Mouse (Mus musculus): ENCODE results near the gene Alg11.

The Alg11 gene

GRCm38 (mm10) chr8:22060446-22060889, at the start of gene Alg11:
Alg11 (plus strand) TSS chr8:22060721.
- peak; percentile 97 for DNase-seq (ENCODE audit: low read depth, low spot score)

GRCm38 (mm10) chr8:22013034-22013707, 47.4 kb upstream of the Alg11 start:
- no peak for DNase-seq (ENCODE audit: low read depth, low spot score)

GRCm38 (mm10) chr8:22017731-22018130, 42.8 kb upstream of the Alg11 start:
- no peak for DNase-seq (ENCODE audit: low read depth, low spot score)

GRCm38 (mm10) chr8:22019498-22019897, 41.0 kb upstream of the Alg11 start:
- DNase-seq (ENCODE audit: low read depth, low spot score) = no peak

- DNase-seq (ENCODE audit: low read depth, low spot score) = no peak
Measured at GRCm38 (mm10) chr8:22022244-22022643, 38.3 kb upstream of the Alg11 start.

GRCm38 (mm10) chr8:22025241-22025640, 35.3 kb upstream of the Alg11 start:
- no peak for DNase-seq (ENCODE audit: low read depth, low spot score)

GRCm38 (mm10) chr8:22028973-22029372, 31.5 kb upstream of the Alg11 start:
- no peak for DNase-seq (ENCODE audit: low read depth, low spot score)

GRCm38 (mm10) chr8:22030990-22031389, 29.5 kb upstream of the Alg11 start:
- no peak for DNase-seq (ENCODE audit: low read depth, low spot score)

- no peak for DNase-seq (ENCODE audit: low read depth, low spot score)
Measured at GRCm38 (mm10) chr8:22036137-22036536, 24.4 kb upstream of the Alg11 start.

- no peak for DNase-seq (ENCODE audit: low read depth, low spot score)
Measured at GRCm38 (mm10) chr8:22037022-22037421, 23.5 kb upstream of the Alg11 start.

GRCm38 (mm10) chr8:22039468-22040152, 20.9 kb upstream of the Alg11 start:
- DNase-seq (ENCODE audit: low read depth, low spot score) = no peak

GRCm38 (mm10) chr8:22040153-22040509, 20.4 kb upstream of the Alg11 start:
- DNase-seq (ENCODE audit: low read depth, low spot score) = no peak

- no peak for DNase-seq (ENCODE audit: low read depth, low spot score)
Measured at GRCm38 (mm10) chr8:22042515-22042914, 18.0 kb upstream of the Alg11 start.

GRCm38 (mm10) chr8:22043706-22044105, 16.8 kb upstream of the Alg11 start:
- no peak for DNase-seq (ENCODE audit: low read depth, low spot score)

GRCm38 (mm10) chr8:22047699-22048464, 12.6 kb upstream of the Alg11 start:
- no peak for DNase-seq (ENCODE audit: low read depth, low spot score)

- DNase-seq (ENCODE audit: low read depth, low spot score) = no peak
Measured at GRCm38 (mm10) chr8:22054674-22055491, 5.6 kb upstream of the Alg11 start.

- DNase-seq (ENCODE audit: low read depth, low spot score) = no peak
Measured at GRCm38 (mm10) chr8:22055492-22055877, 5.0 kb upstream of the Alg11 start.

GRCm38 (mm10) chr8:22056850-22057249, 3.7 kb upstream of the Alg11 start:
- no peak for DNase-seq (ENCODE audit: low read depth, low spot score)

GRCm38 (mm10) chr8:22058368-22058767, 2.2 kb upstream of the Alg11 start:
- DNase-seq (ENCODE audit: low read depth, low spot score) = no peak

- DNase-seq (ENCODE audit: low read depth, low spot score) = no peak
Measured at GRCm38 (mm10) chr8:22059153-22059738, 1.3 kb upstream of the Alg11 start.

- DNase-seq (ENCODE audit: low read depth, low spot score) = no peak
Measured at GRCm38 (mm10) chr8:22059821-22060445, 588 bp upstream of the Alg11 start, which contains the start of gene Atp7b. Atp7b (minus strand) TSS chr8:22060305.

Measured in telencephalon, adult 2 months (tissue).